Mouse (Mus musculus) CD4-positive, CD25-positive, alpha-beta regulatory T cell, adult 2 months (primary cell): ENCODE data around the gene Get4.

Source experiments
- DNase-seq: peaks from one replicate; pipeline ENCODE4 v3.0.0-alpha.2; 2012; ENCODE audit warnings: low read depth, low spot score

The Get4 gene

DNA sequence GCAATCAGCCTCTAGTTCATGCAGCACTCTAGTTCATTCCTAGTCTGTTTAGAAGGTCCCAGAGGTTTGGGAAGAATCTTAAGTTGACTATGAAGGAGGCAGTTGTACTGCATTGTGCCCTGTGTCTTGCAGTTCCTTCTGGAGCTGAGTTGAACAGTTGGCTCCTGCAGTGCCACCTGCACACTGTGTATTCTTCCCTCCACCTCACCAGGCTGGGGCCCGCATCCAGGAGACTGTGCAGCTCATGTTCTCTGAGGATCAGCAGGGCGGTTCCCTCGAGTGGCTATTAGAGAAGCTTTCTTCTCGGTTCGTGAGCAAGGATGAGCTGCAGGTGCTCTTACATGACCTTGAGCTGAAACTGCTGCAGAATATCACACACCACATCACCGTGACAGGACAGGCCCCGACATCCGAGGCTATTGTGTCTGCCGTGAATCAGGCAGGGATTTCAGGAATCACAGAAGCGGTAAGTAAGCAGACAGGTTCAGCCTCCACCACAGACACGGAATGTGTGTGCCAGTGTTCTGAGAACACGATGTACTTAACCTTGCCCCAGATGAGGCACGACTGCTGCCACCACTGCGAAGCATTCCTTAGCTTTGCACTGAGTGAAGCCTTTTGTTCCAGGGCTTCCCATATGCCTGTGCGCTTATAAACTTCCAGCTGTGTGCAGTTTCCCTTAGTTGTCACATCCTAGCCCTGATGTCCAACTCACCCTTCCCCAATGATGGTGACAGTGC lies 10.9 kb upstream of the Get4 start:
- DNase-seq, result no peak

GRCm38 (mm10) chr5:139243384-139243783 lies 8.7 kb upstream of the Get4 start:
- no peak for DNase-seq

DNA sequence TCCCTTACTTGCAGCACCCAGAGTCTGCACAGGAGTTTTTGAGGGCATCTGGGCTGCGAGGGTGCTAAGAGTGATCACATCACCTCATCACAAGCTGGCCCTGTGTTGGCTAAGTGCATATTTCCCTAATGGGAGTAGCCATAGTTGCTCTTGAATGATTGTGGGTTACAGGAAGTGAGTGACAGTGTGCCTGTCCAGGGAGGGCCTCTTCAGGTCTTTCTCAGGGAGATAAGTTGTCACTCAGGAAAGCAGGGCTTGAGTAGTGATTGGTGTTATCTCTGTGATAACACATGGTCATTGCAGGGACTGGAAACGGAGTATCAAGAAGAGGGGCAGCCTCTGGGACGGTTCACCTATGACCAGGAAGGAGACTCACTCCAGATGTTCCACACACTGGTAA lies 4.4 kb upstream of the Get4 start:
- no peak for DNase-seq

- no peak for DNase-seq
These were observed 3.3 kb upstream of the Get4 start for GRCm38 (mm10) chr5:139248846-139249245.

GRCm38 (mm10) chr5:139251279-139251678 lies 845 bp upstream of the Get4 start:
- no peak for DNase-seq

- no peak for DNase-seq
These were observed 416 bp upstream of the Get4 start for GRCm38 (mm10) chr5:139251736-139252080.

DNA sequence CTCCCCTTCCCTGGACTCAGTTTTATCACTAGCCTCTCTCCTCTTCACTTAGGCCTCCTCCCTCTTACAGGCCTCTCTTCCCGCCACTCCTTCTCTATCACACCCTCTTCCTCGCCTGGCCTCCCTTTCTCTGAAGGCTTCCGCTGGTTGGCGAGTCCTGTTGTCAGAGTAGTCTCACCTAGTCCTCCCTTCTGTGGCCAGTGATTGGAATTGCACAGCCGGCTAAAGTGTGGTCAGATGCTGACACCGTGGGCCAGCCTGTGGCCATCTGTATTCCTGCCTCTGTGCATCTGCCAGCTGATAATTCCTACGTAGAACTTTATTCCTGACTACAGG lies 754 bp downstream of the Get4 start:
- no peak for DNase-seq

DNA sequence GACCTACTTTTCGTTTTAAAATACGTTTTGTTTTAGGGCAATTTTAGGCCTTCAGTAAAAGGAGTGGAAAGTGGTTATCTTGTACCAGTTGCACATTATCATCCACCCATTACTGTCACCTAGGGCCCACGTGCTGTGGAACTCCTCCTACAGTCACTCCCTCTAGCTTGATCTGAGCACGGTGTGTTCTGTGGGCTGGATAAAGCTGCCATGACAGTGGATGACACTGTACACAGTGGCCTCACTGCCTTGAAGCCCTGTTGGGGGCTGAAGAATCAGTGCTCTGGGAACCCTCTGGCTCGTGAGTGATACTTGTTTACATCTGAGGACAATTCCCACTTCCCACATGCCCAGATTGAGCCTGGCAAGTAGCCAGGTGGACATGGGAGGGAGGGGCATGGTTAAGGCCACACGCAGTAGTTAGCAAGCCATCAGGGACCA lies 1.2 kb downstream of the Get4 start:
- DNase-seq, result peak; percentile 71

DNA sequence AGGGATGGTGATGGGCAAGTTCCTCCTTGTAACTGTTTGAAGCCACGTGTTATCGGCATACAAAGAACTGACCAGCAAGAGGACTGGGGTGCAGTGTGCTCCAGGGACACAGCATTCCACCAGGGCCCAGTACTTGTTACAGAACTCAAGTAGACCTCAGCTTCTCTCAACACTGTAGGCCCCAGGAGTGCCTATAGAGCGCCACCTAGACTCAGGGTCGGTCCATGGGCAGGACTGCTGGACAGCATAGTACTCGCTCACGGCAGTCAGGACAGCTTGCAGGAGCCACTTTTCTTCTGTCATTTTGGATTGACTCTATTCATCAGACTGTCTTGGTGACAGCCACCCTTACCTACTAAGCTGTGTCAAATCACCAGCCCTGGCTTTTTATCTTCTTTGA lies 2.8 kb downstream of the Get4 start:
- DNase-seq, result no peak

- DNase-seq, result no peak
These were observed 3.7 kb downstream of the Get4 start for GRCm38 (mm10) chr5:139255777-139256176.

DNA sequence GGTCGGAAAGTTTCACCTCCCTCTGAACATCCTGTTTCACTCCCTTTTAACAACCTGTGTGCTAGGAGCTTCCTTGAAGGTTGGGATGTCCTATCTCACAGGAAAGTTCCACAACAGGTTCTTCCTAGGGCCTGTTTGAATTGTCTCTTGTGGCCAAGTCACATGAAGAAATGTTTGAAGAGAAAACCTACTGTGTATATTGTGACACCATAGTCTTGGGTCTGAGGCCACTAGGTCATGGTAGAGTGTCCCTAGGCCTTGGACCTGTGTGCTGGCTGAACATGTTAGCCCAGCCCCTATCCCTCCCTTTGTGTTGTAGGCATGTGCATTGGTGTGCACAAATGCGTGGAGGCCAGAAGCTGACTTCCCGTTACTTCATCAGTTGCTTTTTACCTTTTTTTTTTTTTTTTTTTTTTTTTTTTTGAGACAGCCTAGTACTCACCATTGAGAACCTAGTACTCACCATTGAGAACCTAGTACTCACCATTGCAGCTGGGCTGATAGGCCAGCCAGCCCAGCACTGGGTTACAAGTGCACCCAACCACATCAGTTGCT lies 4.2 kb downstream of the Get4 start:
- no peak for DNase-seq

DNA sequence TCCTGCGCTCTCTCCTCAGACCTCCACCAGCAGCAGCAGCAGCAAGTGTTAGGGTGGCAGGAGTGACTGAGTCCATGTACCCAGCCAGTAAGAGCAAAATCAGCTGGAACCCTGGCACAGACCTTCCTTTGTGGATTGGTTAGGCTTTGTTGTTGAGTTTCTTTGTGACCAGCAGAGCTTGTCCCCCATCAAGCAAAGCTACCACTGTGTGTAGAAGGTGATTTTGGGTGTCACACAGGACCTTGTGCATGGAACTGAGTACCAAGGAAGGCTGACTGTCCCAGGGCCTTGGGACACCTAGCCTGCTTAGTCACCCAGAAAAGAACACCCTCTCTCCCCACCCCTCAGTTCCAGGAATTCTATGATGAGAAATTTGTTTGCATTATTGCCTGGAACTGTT lies 5.1 kb downstream of the Get4 start:
- DNase-seq, result no peak

- DNase-seq, result no peak
These were observed 5.7 kb downstream of the Get4 start for GRCm38 (mm10) chr5:139257818-139258217.

DNA sequence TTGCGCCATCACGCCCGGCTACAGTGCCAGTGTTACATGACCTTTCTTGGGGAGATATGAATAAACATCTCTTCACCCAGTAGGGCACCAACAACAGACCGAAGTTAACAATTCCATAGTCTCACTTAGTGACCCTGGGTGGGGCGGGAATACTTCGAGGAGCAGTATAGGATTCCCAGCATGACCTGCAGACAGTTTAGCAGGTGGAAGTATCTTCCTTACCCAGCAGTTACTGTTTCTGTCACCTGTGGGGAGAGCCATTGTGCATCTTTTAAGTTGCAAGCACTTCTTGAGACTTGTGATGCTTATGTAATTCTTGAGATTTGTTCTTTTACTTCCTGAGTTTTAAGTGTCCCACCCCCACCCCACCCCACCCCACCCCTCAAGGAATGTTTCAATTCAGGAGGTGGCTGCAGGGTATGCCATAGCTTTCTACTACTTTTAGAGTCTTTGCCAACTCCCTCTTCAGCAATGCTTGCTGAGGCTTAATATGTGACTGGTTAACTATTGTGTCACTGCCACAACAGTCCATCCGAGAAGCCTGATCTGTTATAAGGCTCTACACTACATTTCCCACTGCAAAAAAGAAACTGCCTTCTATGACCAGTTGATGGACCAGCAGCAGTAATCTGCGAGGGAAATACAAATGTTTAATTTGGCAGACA lies 6.4 kb downstream of the Get4 start:
- no peak for DNase-seq

- no peak for DNase-seq
These were observed 7.7 kb downstream of the Get4 start for GRCm38 (mm10) chr5:139259853-139260252.

GRCm38 (mm10) chr5:139261403-139261802 lies 9.3 kb downstream of the Get4 start:
- DNase-seq, result no peak

GRCm38 (mm10) chr5:139267661-139268060 lies 15.5 kb downstream of the Get4 start:
- DNase-seq, result no peak

DNA sequence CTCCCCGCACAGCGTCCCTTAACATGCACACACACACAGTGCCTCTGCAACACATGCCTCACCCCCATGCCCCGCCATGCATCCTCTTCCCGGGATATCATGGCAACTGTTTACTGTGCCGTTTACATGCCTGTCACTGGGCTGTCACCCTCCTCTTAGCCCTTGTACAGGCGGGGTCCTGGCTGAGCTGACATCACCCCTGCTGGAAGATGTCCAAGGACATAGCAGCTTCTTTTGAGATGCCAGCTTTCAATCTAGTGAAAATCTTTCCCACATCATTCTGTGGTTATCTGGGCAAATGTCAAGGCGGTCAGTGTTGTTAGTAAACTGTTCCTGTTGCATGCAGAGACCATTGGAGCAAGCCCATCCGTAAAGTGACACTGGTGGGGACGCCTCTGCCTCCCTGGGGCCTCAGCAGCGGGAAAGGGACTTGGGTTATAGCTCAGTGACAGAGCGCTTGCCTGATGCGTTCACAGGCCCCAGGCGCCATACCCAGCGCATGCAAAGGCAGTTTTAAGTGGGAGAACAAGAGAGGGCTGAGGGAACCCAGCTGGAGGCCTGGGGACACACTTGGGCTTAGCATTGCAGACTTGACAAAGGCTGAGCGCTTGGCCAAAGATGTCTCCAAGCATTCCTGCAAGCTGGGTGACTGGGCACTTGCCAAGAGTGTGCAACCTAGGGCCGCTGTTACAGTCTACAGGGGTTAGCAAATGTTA lies 18.8 kb downstream of the Get4 start:
- no peak for DNase-seq

- no peak for DNase-seq
These were observed 19.9 kb downstream of the Get4 start for GRCm38 (mm10) chr5:139271994-139272554.

- no peak for DNase-seq
These were observed 25.2 kb downstream of the Get4 start for GRCm38 (mm10) chr5:139277287-139277686.

DNA sequence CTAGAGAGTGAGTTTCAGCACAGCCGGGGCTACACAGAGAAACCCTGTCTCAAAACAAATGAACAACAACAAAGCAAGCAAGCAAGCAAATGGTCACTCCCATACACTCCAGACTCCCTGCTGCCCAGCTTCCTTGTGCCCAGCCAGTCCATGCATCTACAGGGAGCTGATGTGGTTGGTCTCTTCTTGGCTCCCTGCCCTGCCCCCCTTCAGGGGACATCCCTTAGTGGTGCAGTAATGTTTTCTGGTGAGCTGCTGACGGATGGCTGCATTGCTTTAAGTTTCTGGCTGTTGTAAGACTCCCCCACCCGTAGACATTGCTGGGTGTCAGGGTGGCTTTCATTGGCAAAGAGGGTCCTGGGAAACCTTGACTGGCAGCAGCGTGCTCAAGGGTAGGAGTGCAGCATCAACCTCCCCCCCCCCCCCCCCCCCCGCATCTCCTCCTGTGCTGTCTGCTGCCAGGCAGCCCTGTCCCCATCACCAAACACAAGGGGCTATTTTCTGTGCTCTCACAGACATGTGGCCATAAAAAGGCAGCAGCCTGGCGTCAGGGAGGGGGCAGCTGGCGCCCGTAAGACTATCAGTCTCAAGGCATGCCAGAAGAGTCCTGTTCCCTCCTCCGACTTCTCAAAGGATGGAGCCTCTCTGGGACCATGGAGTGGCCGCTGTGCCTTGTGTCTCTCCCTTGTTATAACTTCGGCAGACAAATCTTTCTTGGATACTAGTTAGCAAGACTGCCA lies 29.4 kb downstream of the Get4 start:
- DNase-seq, result no peak

GRCm38 (mm10) chr5:139282191-139282590 lies 30.1 kb downstream of the Get4 start:
- peak; percentile 89 for DNase-seq
